Mouse (Mus musculus): Measurements from ENCODE around the gene Rps21.
"Not testable (repeated sequence)": the region's sequence is repeated elsewhere in the genome, so short reads cannot be mapped to it uniquely, and the experiment has no call there.

Rps21 gene

DNA sequence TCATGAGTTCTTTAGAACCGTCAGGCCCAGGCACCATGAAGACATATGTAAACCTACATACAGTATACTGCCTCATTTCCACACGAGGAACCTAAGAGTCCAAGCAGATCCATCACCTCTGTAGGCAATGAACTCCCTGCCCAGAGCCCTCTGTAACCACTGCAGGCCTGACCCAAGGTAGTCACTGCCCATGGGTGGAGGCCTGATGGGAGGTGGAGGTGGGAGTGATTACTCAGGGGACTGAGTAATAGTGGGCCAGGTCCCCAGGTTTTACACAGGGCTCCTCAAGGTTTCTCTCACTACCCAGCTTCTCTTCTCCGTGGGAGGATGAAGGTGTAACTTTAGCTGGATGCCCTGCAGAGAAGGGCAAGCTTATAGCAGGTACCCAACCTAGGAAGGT lies 28.0 kb upstream of the Rps21 start:
- no peak for DNase-seq (ENCODE audit: low spot score)

DNA sequence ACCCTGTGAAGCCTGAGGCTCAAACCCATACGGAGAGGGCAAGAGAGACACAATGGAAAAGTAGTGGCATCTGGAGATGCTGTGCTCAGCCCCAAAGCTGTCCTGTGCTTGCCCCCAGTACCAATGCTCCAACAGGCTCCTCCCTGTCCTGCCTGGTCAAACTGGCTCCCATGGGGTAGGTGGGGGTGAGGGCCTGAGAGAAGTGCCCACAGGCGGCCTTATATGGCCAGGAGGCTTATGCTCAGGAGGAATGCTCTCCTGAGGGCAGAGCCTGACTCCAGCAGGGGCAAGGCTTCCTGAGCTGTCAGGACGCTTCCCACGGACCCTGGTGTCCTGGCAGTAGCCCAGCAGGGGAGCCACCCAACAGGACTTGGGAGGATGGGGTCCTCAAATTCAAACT lies 26.7 kb upstream of the Rps21 start:
- DNase-seq (ENCODE audit: low spot score) = no peak

DNA sequence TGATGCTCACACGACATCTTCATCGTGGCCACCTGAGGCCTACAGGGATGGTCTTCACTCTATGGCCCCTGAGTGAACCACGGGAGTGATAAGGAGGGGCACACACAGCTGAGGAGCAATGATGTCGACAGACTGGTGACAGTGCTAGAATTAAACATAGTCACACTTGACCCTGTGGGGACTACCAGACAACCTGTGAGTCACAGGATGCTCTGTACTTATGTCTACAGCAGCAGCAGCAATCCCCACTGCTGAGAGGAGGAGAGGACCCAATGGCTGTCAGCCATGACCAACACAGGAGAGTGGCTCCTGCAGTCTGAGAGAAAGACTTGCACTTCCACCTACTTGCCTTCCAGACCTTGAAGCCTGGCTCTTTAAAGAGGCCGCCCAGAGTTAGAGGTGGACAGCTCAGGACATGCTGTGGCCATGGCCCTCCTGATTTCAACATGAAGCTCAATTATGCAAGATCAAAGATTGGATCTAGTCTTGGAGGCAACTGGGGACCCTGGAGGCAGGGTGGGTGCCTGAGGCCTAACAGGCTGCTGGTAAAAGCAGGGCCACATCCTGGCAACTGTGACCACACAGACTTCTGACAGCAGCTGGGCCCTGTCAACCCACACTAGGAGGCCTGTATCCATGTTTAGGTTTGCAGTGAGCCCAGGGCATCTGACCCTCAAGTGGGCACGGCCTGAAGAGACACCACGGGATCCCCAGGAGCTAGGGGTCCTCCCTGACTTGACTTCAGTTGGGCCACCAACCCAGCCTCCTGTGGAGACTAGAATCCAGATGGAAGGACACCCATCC lies 23.9 kb upstream of the Rps21 start:
- no peak for DNase-seq (ENCODE audit: low spot score)

DNA sequence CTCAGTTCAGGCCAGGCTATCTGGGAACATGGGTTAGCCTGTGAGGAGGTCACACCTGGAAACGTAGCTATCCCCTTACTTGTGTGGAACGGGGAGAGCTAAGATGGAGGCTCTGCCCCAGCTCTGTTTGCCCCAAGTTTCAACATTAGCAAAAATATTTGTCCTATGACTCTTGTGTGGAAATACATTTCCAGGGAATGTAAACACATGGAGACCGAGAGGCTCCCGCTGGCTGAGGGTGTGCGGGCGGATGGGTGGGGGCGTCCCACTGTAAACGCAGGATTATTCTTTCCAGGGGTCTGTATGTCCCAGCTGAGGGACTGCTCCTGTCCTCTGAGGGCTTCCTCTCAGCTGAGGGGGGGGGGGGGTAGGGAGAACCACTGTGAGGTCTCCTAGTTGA lies 22.8 kb upstream of the Rps21 start:
- no peak for DNase-seq (ENCODE audit: low spot score)

DNA sequence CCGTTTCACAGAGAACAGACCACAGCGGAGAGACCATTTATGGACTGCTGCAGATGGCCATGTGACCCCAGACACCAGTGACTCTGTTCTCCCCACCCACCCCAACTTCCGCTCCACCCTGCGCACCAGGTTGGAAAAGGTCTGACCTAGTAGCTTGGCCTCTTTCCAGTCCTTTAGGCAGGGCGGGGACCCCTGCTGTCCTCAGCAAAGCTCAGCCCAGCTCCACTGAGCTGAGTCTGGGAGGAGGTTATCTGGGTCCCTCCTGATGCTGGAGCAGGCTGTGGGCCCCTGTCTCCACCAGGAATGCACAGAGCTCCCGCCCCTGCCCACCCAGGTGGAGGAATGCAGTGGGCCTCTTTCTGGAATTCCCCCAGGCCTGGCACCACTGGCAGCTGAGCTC lies 22.2 kb upstream of the Rps21 start:
- DNase-seq (ENCODE audit: low spot score) = no peak

DNA sequence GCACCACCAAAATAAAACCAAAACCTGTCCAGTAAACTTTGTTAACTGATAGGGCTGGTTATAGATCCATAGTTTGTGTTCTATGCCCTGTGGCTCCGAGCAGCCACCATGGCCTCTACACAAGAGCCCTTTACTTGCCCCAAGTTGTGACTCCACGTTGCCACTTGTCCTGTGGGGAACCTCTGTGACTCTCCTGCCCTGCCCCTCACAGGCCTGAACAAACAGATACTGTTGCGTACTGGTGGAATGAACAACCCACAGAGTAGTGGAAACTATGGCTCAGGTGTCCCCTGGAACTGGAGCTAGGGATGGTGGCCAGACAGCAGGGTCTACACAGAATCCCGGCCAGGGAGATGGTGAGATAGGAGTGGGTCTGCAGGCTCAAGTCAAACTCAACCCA lies 21.4 kb upstream of the Rps21 start:
- DNase-seq (ENCODE audit: low spot score) = no peak

DNA sequence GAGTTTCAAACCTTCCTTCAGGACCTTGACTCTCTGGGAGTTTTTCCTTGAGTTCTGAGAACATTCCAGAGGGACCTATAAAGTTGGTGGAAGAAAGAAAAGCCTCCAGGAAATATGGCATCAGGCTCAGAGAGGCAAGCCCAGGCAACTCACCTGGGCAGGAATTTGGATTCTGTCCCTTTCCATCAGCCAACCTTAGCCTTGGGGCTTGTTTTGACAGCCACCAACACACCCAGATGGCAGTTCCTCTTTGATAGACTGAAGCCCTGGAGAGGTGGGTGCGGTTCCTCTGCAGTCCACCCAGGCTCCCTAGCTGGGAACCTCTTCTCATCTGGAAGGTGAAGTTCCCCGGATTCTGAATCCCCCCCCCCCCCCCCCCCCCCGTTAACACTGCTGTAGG lies 20.7 kb upstream of the Rps21 start:
- no peak for DNase-seq (ENCODE audit: low spot score)

DNA sequence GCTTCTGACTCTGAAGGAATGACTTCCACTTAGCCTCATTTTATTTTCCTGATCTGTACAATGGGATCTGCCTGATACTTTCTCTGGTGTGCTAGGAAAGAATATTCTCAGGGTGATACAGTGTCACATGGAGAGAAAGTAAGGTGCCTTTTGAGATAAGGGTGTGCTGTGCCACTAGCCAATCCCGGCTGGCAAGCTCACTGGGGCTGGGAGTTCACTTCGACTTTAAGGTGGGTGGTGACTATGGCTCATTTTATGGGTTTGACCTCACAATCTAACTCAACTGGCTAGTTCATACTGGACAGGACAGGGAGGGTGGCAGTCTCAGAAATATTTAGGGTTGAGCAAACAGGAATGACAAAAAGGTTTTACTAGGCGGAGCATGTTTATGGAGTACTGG lies 20.2 kb upstream of the Rps21 start:
- DNase-seq (ENCODE audit: low spot score) = no peak

DNA sequence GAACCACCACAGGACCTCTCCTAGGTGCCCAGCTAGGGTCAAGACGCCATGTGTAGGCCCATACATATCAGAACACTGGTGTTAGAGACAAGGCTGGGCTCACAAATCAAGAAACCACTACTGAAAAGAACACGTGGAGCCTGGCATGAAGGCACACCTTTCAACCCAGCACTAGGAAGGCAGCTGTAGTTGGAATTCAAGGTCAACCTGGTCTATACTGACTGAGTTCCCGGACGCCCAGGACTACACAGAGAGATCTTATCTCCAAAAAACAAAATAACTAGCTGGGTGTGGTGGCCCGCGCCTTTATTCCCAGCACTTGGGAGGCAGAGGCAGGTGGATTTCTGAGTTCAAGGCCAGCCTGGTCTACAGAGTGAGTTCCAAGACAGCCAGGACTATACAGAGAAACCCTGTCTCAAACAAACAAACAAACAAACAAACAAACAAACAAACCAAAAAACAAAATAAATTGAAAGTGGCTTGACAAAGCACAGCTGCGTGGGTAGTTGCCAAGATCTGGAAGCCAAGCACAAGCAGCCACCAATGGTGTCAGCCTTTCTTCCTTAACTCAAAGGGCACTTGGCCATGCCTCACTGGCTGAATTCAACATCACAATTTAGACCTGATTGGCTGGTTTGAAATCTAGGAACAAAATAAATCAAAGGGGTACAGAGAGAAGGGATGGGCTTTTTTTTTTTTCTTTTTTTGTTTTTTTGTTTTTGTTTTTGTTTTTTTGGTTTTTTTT lies 19.4 kb upstream of the Rps21 start:
- DNase-seq (ENCODE audit: low spot score) = no peak

DNA sequence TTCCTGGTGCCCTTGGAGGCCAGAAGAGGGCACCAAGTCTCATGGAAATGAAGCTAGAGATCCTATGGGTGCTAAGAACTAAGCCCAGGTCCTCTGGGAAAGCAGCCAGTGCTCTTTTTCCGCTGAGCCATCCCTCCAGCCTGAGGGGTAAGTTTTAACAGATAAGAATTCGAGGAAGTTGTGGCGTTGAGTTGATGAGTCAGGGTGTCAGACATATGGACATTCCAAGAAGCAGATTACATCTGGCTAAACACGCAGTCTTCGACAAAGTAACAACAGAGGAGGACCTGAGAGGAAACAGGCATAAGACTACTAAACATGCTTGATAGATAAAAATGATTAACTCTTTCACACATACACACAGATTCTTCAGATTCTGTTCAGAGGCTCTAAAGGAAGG lies 18.6 kb upstream of the Rps21 start:
- DNase-seq (ENCODE audit: low spot score) = no peak

DNA sequence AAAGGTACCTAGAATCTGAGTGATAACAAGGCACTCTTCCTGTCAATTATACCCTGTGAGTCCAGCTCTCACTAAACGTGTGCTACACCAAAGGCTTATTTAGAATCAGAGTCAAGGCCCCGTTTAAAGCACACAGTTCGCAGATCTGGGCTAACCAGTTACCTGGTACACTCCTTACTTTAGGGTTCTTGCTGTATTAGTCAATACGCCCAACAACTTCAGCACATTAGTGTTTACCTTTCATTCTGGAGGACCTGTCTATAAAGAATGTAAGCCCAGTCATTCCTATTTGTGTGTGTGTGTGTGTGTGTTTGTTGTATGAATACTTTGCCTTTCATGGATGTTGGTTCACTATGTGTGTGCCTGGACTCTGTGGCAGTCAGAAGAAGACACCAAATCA lies 14.1 kb upstream of the Rps21 start:
- no peak for DNase-seq (ENCODE audit: low spot score)

DNA sequence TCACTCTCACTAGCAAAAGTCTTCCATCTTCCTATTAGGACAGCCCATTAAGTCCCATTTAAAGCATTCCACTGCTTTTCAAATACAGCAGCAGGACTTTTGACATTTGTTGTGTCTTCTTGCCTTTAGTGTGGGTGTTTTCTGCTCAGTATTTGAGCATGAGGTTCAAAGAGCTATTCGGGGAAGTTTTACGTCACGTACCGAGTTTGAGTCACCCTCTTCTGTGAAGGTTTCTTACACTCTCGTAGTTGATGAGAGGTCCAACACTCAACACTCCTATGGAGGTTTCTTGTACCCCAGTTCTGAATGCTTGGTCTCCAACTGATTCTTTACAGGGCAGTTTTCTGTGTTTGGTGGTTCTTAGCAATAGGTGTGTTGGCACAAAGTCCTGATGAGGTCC lies 9.3 kb upstream of the Rps21 start:
- DNase-seq (ENCODE audit: low spot score) = no peak

DNA sequence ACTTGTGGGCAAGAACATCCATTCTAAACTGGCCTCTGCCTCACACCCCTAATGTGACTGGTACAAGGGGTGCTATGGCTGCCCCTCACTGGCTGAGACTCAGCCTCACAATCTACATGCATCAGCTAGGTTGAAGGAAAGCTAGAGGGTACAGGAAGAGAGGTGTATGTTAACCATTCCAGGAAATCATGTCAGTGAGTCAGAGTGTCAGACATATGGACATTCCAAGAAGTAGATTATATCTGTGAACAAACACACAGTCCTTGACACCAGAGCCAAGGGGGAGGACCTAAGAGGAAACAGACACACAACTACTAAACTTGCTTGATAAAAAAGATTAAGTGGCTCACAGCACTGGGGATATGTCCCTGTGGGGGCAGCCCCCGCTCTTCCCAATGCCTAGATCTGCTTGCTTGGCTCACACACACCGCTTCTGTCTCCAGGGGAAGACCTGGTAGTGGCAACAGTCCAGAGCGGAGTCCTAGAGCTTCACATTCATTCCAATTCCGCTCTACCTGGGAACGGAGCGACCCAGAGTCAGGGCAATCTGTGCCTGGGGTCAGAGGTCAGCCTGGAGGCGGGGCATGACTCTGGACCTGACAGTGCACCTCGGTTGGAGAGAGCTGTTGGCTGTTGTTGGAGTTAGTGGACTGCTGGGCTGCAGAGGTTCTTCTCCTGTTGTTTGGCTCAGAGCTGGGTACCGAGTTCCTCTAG lies 8.1 kb upstream of the Rps21 start:
- DNase-seq (ENCODE audit: low spot score) = no peak

DNA sequence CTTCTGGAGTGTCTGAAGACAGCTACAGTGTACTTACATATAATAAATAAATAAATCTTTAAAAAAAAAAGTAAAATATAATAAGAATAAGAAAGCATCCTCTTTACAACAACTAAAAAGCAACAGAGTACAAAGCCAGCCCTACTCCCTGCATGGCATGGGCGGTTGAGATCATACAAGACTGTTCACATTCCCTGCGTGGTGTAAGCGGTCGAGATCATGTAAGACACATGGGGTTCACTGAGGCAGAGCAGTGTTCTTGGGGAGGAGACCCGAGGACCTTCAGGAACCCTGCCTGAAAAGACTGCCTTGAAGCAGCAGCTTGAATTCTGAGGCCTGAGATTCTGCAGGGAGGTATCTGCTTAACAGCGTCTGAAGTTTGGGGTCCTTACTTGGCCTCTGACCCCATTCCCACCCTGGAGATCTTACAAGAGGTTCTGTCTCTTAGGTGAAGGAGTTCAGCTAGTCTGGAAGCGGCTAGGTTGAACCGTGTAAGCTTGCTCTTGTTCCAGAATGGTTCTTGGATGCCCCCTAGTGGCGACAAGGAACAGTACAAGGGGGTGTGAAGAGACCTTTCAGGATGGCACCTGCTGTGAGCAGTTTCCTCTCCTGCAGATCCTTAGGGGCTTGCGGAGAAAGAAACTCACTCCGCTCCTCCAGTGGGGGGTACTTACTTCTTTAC lies 6.1 kb upstream of the Rps21 start:
- DNase-seq (ENCODE audit: low spot score) = peak; percentile 79

DNA sequence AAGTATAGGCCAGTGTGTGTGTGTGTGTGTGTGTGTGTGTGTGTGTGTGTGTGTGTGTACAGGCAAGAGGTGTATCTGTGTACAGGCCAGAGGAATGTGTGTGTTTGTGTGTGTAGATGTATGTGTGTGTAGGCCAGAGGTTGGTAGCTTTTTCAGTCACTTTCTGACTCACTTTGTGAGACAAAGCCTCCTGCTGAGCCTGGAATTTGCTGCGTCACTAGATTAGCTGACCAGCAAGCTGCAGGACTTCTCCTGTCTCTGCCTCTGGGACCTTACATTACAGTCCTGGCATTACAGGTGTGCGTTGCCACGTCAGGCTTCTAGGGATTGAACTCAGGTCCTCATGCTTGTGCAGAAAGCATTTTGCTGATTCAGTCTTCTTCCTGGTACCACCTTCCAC lies 5.3 kb upstream of the Rps21 start:
- no peak for DNase-seq (ENCODE audit: low spot score)

DNA sequence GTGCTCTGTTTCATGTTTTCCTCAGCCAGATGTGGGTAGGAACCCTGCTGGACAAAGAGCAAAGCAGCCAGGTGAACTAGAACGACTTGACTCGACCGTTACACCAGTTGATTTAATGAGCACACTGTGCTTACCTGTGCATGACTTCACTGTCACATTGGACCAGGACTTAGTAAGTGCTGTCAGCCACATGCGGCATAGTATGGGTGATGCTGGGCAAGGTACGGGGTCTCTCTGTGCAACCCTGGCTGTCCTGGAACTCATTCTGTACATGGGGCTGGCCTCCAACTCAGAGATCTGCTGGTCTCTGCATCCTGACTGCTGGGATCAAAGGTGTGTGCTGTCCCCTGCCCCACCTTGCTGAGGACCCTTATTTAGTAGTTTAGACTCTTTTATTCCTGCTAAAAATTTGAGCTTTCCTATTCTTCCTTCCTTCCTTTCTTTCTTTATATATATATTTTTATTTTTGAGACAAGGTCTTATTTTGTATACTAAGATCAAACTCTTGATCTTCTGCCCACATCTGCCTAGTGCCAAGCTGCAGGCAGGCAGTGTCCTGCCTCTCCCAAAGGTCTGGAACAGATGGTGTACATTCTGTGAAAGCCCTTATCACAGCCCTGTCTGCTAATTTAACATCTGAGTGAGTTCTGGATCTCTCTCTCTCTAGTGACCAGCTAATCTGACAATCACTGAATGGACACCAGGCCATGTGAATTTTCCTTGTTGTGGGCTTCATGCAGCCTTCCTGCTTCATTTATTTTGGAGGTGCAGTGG lies 2.6 kb upstream of the Rps21 start:
- DNase-seq (ENCODE audit: low spot score) = no peak

DNA sequence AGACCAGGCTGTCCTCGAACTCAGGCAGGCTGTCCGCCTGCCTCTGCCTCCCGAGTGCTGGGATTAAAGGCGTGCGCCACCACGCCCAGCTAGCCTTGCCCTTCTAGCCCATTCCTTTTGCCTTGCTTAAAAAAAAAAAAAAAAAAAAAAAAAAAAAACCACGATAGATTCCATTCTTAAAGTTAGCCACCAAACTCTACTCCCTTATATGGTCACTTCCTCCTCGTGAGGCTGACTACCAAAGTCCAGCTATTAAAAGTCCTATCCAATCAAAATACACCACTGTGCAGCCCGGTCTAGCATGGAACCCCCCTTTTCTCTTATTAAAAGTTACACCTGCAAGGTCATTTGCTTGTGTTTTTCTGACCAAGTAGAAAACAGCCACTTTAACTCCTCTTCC lies 1.5 kb upstream of the Rps21 start:
- no peak for DNase-seq (ENCODE audit: low spot score)

DNA sequence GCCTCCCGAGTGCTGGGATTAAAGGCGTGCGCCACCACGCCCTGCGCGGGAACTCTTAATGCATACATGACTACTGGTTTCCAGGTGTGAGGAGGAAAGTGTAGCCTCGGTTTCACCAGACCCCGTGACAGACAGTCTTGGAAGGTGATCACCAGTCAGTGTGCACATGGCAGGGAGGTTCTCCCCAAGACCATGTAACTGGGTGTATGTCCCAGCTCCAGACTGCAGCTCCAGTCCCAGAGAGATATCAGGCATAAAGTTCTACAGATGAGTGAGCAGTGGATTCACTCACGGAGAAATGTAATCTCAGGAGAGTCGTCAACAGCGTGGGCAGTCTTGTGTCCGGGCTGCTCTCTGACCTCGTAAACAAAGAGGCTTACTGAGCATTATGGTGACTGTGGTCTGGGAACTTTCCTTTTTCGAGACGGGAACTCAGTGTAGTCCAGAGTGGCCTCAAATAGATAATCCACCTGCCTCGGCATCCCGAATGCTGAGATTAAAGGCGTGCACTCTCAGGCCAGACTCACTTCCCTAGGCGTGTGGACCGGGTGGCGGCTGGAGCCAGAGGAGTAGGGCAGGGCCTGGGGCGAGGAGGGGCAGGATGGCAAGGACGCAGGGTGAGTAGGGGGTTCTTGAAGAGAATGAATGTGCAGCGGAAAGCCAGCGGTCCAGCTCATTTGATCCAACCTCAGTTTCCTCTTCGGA lies 729 bp upstream of the Rps21 start:
- DNase-seq (ENCODE audit: low spot score) = no peak

DNA sequence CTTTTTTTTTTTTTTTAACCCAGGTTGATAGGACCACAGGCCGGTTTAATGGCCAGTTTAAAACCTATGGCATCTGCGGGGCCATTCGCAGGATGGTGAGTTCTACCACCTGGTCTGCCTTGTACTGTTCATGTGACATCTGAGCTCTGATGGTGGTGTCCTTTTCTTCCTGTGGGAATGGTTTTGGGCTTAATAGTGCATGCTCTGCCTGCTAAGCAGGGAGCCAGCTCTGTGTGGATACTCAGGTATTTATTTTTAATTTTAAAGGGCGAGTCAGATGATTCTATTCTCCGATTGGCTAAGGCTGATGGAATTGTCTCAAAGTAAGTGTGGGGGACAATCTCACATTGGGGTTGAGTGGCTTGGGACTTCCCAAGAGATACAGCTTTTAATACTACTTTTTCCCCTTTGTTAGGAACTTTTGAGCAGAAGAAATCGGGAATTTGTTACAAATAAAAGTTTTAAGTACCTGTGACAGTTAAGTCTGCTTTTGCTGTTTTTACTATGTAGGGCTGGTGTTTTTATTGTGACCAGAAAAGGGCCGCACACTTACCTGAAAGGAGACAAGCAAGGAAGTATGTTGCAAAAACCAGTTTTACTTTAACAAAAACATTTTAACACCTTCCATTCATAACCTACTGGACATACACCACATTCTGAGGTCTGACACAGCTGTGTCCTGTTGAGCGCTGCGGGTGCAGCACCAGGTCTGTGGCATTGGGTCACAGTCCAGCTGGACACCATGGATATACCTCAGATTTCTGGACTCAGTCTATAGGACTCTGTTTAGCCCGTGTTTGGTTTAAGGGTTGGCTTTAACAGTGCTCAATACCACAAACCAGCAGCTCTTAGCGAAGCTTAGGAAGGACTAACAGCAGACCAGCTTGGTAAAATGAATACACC lies 1.0 kb downstream of the Rps21 start:
- no peak for DNase-seq (ENCODE audit: low spot score)

DNA sequence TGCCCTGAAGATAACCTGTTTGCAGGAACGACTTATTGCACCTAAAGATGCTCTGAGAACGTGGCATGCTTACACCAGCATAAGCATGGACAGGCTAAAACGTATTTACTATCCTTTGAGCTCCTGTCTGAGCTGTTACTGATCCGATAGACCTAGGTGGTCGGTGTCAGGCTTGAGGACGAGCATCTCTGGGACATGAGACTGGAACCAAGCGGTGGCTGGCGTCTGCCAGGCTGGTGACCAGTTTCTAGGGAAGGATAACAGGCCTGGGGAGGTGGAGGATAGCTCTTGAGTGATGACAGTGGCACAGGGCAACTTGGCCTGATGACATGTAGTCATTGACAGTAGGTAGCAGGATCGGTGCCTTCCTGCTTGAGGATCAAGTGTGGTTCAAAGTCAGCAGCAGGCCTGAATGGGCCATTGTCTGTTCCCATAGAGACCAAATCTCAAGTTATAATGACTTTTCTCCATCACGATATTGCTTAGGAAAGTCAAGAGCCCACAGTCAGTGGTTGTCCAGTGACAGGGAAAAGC lies 1.8 kb downstream of the Rps21 start:
- not testable (repeated sequence) for DNase-seq (ENCODE audit: low spot score)

Measured in ovary, postnatal 14 days (tissue).